Mouse (Mus musculus) midbrain, embryonic 15.5 days (tissue): ENCODE measurements around the gene Cryge. TPM values are rescaled to one million over a fixed set of nuclear protein-coding genes. Genes with fewer than 3 reads are reported as not detected.

Experiments used
- ATAC-seq: fragments of 200-750 bp; cut with Nextera tagmentation; replicated peaks from 2 replicates; pipeline ENCODE4 v1.8.0; 2017; ENCODE audit warnings: moderate TSS enrichment
- H3K27ac ChIP-seq: fragments of 300-500 bp; sonication (generic); 2 replicates; pipeline ENCODE4 v1.5.1; 2015; ENCODE audit warnings: mild to moderate bottlenecking, inconsistent platforms
- H3K27me3 ChIP-seq: fragments of 300-500 bp; sonication (generic); replicated peaks from 2 replicates; pipeline ENCODE4 v1.6.1; 2015; ENCODE audit warnings: inconsistent platforms
- H3K36me3 ChIP-seq: fragments of 300-500 bp; sonication (generic); replicated peaks from 2 replicates; pipeline ENCODE4 v1.6.1; 2015; ENCODE audit warnings: inconsistent platforms
- H3K4me1 ChIP-seq: fragments of 300-500 bp; sonication (generic); 2 replicates; pipeline ENCODE4 v1.6.1; 2015; ENCODE audit warnings: inconsistent platforms
- H3K4me2 ChIP-seq: fragments of 300-500 bp; sonication (generic); 2 replicates; pipeline ENCODE4 v1.6.1; 2015; ENCODE audit warnings: inconsistent platforms, mild to moderate bottlenecking, moderate library complexity
- H3K4me3 ChIP-seq: fragments of 300-500 bp; sonication (generic); 2 replicates; pipeline ENCODE4 v1.5.1; 2015; ENCODE audit warnings: mild to moderate bottlenecking, inconsistent platforms
- H3K9ac ChIP-seq: fragments of 300-500 bp; sonication (generic); 2 replicates; pipeline ENCODE4 v1.6.1; 2015; ENCODE audit warnings: mild to moderate bottlenecking, inconsistent platforms
- H3K9me3 ChIP-seq: fragments of 300-500 bp; sonication (generic); 2 replicates; pipeline ENCODE4 v1.6.1; 2016; ENCODE audit warnings: inconsistent platforms
- WGBS: fragments of 180-500 bp; shearing (Covaris S2); methylation state at CpG from one replicate; pipeline ENCODE4 v1.1.7; 2015; ENCODE audit warnings: mixed read lengths; 5-methylcytosine and 5-hydroxymethylcytosine counted together
- polyA plus RNA-seq: library from polyadenylated mRNA; unstranded; fragments of >200 nt; fragmentation: Nextera tagmentation; extraction: Ambion mirVana; gene quantifications from 2 replicates; pipeline ENCODE4 v1.2.1, GENCODE M21; 2015

The Cryge gene
- polyA plus RNA-seq, 1 experiment from 2014 or later, result not detected

GRCm38 (mm10) chr1:65004526-65004925 lies 46.4 kb downstream of the Cryge start:
- H3K9me3 ChIP-seq, result no peaks in the 10 kb centered on the region
- no peak overlapping the region for H3K4me3 ChIP-seq
- no peaks in the 10 kb centered on the region for H3K4me1 ChIP-seq
- no peak overlapping the region for H3K27ac ChIP-seq
- H3K4me2 ChIP-seq, result no peak overlapping the region
- no peaks in the 10 kb centered on the region for H3K36me3 ChIP-seq
- no peak overlapping the region for H3K9ac ChIP-seq
- ATAC-seq, result no peak
- WGBS, result 78% methylated on average over 4 of the region's 4 CpGs
- H3K27me3 ChIP-seq, result no peaks in the 10 kb centered on the region

Other genes starting within 250 kb of the Cryge start
- gene Plekhm3, start 94.3 kb downstream of the Cryge start, polyA plus RNA-seq, result 12.4 and 12.5 TPM in 2 replicates
- not detected in 2 replicates for gene Akr1cl, start 18.4 kb downstream of the Cryge start, polyA plus RNA-seq
- not detected in 2 replicates for gene Crygd, start 12.3 kb upstream of the Cryge start, polyA plus RNA-seq
- gene Crygc, start 22.5 kb upstream of the Cryge start, polyA plus RNA-seq, result not detected in 2 replicates
- not detected in 2 replicates for gene Crygb, start 31.1 kb upstream of the Cryge start, polyA plus RNA-seq
- not detected in 2 replicates for gene Cryga, start 52.2 kb upstream of the Cryge start, polyA plus RNA-seq
- not detected in 2 replicates for gene Gm28845, start 68.4 kb upstream of the Cryge start, polyA plus RNA-seq
- 0.80 and 1.1 TPM in 2 replicates for gene D630023F18Rik, start 72.1 kb upstream of the Cryge start, polyA plus RNA-seq
- gene Idh1, start 135.4 kb upstream of the Cryge start, polyA plus RNA-seq, result 529 and 531 TPM in 2 replicates
- 10.6 and 12.8 TPM in 2 replicates for gene Pikfyve, start 135.5 kb upstream of the Cryge start, polyA plus RNA-seq
- 1.2 and 1.4 TPM in 2 replicates for gene Pth2r, start 230.9 kb upstream of the Cryge start, polyA plus RNA-seq